Mouse (Mus musculus) erythroid progenitor cell, adult 5-6 weeks (primary cell): ENCODE measurements around the gene Cd99l2. TPM values are rescaled to one million over a fixed set of nuclear protein-coding genes. Genes with fewer than 3 reads are reported as not detected.
"Not testable (repeated sequence)": the region's sequence is repeated elsewhere in the genome, so short reads cannot be mapped to it uniquely, and the experiment has no call there.

Source experiments
- ATAC-seq: replicated peaks from 2 replicates; pipeline ENCODE4 v1.8.0; 2016; ENCODE audit warnings: moderate number of reproducible peaks, mild to moderate bottlenecking, moderate TSS enrichment, inconsistent platforms; ENCODE audit not compliant: poor library complexity, low FRiP score, severe bottlenecking
- total RNA-seq, 2 experiments: library from RNA; stranded (forward) in 1 of 2; stranded (reverse) in 1 of 2; fragments of 150-400 nt in 1 of 2; fragments of 186-747, 209-891 nt in 1 of 2; gene quantifications; 2 replicates each; pipeline versions ENCODE4 v1.2.3 to v1.2.4; 2015 to 2017; ENCODE audit warnings: low replicate concordance in 2 of 2

Gene Cd99l2
- total RNA-seq (2015; ENCODE audit: low replicate concordance) (9.4 and 21.4 TPM in 2 replicates), total RNA-seq (2017; ENCODE audit: low replicate concordance) (15.3 and 21.6 TPM in 2 replicates)

DNA sequence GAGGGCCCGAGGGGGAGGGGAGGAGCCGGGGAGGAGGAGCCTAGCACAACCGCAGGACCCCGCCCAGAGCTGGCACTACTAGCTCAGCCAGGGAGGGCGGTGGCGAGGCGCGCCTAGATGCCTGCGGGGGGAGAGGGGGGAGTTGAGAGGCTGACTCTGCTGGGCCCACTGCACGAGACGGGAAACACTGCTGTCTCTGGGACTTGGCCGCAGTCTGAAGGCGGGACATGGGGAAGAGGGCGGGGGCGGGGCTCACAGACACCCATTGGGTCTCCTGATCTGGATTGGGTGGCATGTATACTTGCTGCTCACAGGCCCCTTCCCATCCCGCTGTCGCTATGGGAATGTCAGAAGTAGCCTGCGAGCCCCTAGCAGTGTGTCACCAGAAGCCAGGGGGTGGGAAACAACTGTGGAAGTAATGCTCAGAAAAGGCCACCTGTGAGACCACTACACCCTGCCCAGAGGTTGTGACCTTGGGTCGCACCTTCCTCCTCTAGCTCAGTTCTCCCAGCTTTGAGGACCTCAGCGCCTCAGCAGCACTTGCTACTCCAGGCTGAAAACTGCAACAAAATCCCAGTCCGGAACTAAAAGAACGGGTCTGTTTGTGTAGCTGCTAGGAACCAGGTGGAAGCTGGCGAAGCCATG is at the start of gene Cd99l2:
Gene Cd99l2, minus strand, starts transcription at position 216 of the 645 bp plus-strand sequence.
- peak; percentile 99 for ATAC-seq

DNA sequence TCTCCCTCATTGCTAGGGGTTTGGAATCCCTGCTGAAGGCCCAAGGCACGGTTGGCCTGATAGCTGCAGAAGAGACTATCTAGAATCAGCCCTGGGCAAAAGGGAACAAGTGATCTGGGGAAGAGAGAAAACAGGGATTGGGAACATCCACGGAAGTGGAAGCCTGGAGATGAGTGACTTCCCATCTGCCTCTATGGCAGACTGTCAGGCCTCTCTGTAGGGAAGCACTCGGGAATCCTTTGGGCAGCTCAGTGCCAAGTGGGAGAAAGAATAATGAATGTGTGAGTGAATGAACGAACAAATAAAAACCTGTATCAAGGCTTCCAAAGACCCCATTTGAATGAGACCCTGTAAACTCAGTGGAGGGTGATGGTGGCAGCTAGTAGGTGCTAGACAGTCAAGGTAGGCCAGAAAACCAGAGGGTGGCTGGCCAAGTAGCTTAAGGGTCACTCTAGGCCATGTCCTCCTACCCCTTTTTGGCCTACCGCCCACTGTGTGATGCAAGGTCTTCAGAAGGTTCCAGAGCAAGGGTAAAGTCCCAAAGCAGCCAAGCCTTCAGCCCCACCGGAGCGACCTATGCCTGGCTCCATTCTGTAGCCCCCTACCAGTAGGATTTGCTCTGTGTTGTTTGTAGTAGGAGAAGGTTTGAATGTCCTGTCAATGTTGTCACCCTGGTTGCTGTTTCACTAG is 48.3 kb upstream of the Cd99l2 start:
- no peak for ATAC-seq

DNA sequence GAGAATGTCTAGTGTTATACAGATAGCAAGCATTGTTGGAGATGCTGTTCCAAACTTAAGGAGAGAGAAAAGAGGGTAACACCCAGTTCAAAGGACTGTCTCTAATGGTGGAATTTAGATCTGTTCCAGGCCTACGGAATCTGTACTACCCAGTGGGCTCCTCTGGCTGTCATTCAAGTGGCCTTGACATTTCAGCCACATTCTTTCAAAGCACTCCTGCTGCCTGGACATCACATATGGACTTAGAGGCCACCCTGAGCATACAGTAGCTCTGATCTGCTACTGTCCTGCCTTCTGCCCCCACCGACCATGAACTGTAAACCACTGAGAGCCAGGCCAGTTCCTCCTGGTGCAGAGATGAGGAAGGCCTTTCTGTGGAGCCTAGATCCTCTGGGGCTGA is 45.1 kb upstream of the Cd99l2 start:
- ATAC-seq = no peak

DNA sequence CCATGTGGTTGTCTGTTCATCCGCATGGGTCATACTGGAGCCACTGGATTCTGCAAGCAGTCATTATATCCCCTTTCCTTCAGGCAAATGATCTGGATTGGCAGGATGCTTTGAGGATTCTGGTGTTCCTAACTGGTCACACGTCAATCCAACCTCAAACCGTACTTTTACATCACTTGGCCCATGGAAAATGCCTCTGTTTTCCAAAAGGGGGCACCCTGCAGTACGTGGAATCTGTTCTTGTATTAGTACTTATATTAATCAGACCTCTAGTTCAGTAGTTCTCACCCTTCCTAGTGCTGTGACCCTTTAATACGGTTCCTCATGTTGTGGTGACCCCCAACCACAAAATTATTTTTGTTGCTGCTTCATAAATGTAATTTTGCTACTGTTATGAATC is 41.5 kb upstream of the Cd99l2 start:
- no peak for ATAC-seq

DNA sequence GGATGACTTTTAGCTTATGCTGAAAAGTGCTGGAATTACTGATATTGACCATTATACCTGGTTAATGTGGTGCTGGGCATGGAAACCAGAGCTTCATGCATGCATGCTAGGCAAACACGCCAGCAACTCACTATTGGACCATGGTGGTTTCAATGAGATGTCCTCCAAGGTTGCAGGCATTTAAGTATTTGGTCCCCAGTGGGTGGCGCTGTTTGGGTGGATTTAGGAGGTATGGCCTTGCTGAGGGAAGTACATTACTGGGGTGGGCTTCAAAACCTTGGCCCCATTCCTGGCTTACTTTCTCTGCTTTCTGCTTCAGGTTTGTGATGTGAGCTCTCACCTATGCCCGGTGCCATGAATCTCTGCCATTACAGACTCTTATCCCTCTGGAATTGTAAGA is 40.0 kb upstream of the Cd99l2 start:
- no peak for ATAC-seq

DNA sequence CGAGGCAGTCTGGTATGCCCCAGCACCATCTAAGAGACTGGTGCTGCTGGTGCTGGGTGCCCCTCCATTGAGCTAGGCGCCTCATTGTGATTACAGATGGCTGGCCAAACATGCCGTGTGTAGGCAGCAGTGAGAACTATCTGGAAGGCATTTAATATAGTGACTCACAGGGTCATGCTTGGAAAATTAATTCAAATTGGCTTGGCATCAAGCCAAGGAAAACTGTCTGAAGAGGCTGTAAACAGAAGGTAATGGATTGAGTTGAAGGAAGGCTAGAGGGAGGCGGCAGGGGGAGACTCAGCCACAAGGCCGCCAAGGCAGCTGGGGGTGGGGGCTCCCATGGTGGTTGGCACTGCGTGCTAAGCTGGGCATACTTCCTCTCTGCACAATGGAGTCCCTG is 36.0 kb upstream of the Cd99l2 start:
- no peak for ATAC-seq

DNA sequence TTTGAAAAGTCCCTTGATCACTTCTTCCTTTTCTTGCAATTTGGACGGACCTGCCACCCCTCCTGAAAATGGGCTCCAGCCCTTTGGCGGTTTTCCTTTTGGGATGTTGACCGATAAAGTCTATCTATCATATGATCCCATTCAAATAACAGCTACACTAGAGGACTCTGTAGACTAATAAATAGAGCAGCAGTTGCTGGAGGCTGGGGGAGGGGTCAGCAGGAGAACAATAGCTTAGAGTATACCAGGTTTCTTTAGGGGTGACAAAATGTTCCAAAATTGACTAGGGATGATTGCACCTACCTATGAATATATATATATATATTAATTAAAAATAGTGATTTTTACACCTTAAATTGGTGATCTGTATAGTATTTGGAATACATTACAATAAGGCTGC is 35.5 kb upstream of the Cd99l2 start:
- ATAC-seq = no peak

DNA sequence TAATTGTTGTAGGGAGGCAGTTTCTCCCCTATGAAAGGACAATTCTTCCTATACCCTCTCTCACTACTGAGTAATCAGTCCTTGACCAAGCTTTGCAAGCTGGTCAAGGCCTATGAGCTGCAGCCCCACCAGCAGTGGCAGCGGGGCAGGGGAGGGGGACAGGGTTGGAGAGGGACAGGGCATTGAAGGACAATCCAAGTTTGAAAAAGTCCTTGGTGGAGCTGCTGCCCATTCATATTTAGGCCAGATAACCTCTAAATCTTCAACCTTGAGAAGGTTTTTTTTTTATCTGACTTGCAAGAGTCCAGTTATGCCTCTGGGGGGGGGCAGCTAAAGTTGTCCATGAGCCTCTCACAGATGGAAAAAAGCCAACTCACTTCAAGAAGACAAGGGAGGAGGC is 34.8 kb upstream of the Cd99l2 start:
- ATAC-seq = no peak

DNA sequence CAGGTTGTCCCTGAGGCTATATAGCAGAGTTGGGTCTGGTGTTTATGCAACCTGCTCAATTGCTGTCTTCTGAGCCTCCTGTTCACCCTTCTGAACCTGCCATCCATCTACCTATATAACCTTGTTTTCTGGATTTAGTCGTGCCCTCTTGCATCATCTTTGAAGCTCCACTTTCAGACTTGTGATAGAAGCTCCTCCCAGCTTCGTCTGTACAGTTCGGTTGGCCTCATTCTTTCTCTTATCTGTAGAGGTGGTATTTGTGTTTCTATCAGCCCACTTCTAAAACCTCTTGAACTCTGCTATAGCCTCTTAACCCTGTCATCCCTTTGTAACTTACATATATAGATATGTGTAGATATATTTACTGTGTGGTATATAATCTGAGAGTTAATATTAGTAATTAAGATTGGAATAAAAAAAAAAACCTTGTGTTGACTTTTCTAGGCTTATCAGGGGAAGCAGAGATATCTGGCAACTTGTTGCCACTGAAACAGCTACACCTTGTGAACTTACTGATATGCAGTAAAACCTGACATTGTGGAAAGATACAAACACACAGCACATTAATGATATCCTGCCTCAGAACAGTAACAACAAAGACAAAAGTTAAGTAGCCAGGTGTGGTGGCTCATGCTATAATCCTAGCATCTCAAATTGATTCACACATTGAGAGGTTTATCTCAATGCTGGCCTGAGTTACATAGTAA is 33.1 kb upstream of the Cd99l2 start:
- ATAC-seq = no peak

DNA sequence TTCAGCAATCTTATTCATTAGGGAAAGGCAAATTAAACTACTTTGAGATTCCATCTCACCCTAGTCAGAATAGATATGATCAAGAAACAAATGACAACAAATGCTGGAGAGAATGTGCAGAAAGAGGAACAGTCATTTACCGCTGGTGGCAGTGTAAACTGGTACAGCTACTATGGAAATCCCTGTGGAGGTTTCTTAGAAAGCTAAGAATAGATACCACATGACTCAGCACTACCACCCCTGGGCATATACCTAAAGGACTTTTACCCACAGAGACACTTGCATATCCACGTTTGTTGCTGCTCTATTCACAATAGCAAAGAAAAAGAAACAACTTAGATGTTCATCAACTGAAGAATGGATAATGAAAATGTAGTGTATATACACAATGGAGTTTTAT is 31.7 kb upstream of the Cd99l2 start:
- ATAC-seq = no peak; the same call in 1 of the 2 replicates

DNA sequence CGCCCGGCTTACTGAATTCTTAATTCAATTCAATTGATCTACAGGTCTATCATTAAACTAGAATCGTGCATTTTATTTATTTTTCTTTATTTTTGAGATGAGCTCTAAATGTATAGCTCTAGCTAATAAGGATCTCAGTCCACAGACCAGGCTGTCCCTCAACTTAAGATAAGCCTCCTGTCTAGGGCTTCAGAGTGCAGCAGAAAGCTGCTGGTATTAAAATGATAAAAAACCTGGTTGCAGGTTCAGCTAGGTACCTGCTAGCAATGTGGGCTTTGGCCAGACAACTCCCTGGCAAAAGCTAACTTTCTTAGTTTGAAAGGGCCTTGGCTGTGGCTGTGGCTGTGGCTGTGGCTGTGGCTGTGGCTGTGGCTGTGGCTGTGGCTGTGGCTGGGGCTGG is 30.2 kb upstream of the Cd99l2 start:
- no peak for ATAC-seq

DNA sequence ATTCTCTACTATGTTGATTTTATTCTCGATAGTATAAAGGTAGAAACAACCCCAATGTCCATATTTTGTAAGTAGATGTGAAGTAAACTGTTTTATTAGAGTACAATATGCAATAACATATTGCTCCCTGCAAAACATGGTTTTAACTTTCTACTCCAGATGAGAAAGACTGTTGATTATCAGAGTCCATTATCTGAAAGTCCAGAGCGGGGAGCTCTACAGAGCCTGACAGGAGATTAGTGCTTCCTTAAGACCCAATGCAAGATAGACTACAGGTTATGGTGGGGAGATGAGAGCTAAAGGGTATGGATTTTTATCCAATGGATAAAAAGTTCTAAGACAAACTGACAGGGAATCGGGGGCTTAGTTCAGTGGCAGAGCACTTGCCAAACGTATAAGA is 26.6 kb upstream of the Cd99l2 start:
- ATAC-seq = peak; percentile 52; the same call in 1 of the 2 replicates

DNA sequence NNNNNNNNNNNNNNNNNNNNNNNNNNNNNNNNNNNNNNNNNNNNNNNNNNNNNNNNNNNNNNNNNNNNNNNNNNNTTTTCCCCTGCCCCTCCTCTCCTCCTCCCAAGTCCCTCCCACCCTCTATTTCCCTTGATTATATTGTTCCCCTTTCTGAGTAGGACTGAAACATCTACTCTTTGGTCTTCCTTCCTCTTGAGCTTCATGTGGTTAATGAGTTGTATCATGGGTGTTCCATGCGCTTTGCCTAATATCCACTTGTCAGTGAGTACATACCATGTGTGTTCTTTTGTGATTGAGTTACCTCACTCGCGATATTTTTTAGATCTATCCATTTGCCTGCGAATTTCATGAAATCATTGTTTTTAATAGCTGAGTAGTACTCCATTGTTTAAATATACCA is 13.9 kb upstream of the Cd99l2 start:
- ATAC-seq = not testable (repeated sequence)

DNA sequence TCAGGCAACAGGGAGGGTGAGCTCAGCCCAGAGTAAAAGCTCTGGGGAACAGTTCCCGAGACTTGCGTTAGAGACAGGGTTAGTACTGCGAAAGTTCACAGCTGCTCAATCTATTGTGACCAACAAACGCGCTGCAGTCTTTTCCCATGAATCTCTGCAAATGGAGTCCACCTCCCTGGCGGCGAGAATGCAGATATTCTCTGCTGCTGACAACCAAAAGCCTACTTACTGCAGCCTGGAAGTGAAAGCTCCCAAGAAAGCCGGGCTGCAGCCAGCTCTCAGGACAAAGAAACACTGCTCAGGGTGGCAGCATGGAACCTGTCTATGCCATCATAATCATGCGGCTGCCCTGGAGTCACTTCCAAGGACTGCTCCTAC is 619 bp upstream of the Cd99l2 start:
- no peak; the same call in 1 of the 2 replicates for ATAC-seq

DNA sequence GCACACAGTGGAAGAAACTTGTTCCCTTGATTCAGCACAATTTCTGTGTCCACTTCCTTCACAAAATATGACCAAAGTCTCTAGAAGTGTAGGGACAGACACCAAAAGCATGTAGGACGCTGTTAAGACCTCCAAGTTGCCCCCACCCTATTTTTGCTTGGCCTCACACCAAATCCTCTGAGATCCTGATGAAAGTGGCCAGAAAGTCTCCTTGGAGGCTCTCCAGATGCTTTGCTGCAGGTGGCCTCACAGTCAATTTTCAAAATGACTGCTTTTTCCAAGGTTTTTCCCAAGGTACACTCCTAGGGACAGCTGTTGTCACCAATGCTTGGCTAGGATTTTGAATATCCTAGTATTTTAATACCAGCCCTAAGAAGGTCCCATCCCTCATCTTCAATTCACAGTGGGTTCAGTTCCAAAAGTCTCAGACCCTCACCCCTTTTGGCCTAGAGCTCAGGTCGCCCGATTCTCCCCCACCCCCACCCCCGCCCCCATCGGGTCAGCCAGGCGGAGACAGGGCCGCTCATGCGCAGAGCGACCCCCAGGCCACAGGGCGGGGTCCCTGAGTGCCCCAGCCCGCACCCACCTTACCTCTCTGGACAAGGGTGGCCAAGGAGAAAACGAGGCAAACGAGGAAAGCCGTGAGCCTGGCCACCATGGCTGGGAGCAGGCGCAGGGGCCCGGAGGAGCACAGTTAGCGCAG is 567 bp downstream of the Cd99l2 start:
- no peak for ATAC-seq

DNA sequence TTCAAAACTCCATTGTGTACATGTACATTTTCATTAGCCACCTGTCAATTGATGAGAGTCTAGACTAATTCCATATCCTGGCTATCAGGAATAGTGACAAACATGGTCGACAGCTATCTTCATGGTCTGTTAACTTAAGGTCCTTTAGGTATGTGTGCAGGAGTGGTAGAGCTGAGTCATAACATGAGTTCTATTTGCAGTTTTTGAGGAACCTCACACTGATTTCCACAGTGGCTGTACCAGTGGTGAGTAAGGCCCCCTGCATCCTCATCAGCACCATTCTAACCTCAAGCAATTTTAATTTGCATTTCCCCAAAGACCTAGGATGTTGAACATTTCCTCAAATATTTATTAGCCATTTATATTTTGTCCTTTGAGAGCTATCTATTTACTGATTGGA is 3.3 kb downstream of the Cd99l2 start:
- no peak for ATAC-seq

DNA sequence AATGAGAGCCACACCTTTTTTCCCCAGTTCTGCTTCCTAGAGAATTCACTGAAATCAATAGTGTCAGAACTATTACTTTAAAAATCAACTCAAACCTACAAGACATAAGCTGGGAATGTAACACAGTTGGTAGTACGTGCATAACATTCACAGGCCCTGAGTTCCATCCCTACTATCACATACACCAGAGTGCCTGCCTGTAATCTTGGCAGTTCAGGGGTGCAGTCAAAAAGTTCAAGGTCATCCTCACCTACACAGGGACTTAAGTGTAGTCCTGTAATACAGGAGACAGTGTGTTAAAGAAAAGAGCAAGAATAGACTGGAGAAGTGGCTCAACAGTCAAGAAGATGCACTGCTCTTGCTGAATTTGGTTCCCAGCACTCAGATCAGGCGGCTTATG is 10.4 kb downstream of the Cd99l2 start:
- no peak for ATAC-seq

DNA sequence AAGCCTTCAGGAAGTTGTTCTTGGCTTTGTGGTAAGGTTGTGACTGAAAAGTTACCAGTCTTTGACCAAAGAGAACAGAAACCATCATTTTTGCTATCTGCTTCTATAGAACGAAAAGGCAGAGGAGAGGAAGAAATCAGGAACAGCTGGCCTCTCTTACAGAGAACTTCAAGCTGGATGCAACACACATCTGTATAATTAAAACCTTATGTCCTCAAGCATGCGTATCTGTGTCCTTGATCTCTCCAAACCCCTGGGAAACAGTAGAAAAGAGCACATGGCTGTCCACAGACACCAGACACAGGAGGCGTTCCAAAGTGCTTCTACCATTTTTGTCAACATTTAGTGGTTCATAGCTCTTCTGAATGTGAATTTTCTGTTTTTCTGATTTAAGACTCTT is 16.7 kb downstream of the Cd99l2 start:
- ATAC-seq = no peak

DNA sequence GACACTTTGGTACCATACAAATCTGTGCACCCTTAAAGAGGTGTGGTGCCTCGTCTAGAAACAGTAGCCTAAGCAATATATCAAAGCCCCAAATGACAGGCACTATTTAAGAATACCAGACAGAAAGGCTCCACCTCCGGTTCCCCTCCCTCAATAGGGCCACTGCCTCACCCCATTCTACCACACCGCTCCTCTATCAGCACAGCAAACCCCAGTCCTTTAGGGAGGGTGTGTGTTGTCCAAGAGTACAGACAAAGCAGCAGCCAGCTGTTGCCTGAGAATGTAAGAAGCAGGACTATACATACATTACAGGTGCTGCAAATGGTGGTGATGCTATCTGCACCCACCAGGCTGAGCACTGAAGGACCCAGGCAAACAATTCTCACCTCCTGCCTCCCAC is 17.2 kb downstream of the Cd99l2 start:
- ATAC-seq = no peak

DNA sequence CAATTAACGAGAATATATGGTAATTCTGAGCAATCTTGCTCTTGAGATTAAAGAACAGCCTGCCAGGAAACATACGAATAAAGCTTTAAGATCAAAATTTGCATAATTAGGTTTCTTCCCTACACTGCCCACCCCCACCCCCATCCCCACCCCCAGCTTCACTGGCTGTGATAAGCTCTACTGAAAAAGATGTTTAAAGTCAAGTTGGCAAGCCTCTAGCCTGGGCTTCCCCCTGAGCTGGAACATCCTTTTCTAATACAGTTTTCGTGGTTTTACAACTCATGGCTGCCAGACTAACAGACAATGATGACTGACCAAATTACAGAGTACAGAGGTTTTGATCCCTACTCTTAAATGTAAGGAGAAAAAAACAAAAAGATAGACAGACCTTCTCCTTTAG is 17.6 kb downstream of the Cd99l2 start:
- no peak for ATAC-seq
